Mouse (Mus musculus): ENCODE results near the gene Drd3. TPM values are rescaled to one million over a fixed set of nuclear protein-coding genes. Genes with fewer than 3 reads are reported as not detected.

The Drd3 gene
- polyA plus RNA-seq, 1 experiment from 2014 or later: not detected

- ATAC-seq (ENCODE audit: low FRiP score) (no peak), DNase-seq (ENCODE audit: low spot score) (no peak)
- no peak overlapping the region for H3K4me2 ChIP-seq (replicated peaks; ENCODE audit: low read depth, low read length)
- no peaks in the 10 kb centered on the region for H3K4me1 ChIP-seq (replicated peaks; ENCODE audit: control insufficient read depth, insufficient read depth, low read length)
- no peaks in the 10 kb centered on the region for H3K27me3 ChIP-seq (ENCODE audit: control insufficient read depth, insufficient read depth, low read length)
- 88% methylated on average over 8 of the region's 8 CpGs for WGBS
- no peak overlapping the region for H3K9ac ChIP-seq (ENCODE audit: low read depth, low read length)
- H3K9me3 ChIP-seq (ENCODE audit: control insufficient read depth, low read length): no peaks in the 10 kb centered on the region
- H3K36me3 ChIP-seq (ENCODE audit: control insufficient read depth, insufficient read depth, low read length): no peaks in the 10 kb centered on the region
- H3K27ac ChIP-seq (ENCODE audit: low read depth, low read length): no peak overlapping the region
- H3K4me3 ChIP-seq (ENCODE audit: low read depth, low read length): no peak overlapping the region
Observed at GRCm38 (mm10) chr16:43729506-43730221, 24.2 kb upstream of the Drd3 start.

GRCm38 (mm10) chr16:43730281-43730680, 23.5 kb upstream of the Drd3 start:
- ATAC-seq (ENCODE audit: low FRiP score) (no peak), DNase-seq (ENCODE audit: low spot score) (no peak)
- Histone ChIP-seq H3K4me3 (ENCODE audit: low read depth, low read length) (no peak overlapping the region), H3K9ac (ENCODE audit: low read depth, low read length) (no peak overlapping the region), H3K4me2 (replicated peaks; ENCODE audit: low read depth, low read length) (no peak overlapping the region), H3K4me1 (replicated peaks; ENCODE audit: control insufficient read depth, insufficient read depth, low read length) (no peaks in the 10 kb centered on the region), H3K9me3 (ENCODE audit: control insufficient read depth, low read length) (no peaks in the 10 kb centered on the region), H3K27me3 (ENCODE audit: control insufficient read depth, insufficient read depth, low read length) (no peaks in the 10 kb centered on the region), H3K27ac (ENCODE audit: low read depth, low read length) (no peak overlapping the region), H3K36me3 (ENCODE audit: control insufficient read depth, insufficient read depth, low read length) (no peaks in the 10 kb centered on the region)
- WGBS: 86% methylated on average over 4 of the region's 4 CpGs

- no peak overlapping the region for H3K4me2 ChIP-seq (replicated peaks; ENCODE audit: low read depth, low read length)
- H3K27me3 ChIP-seq (ENCODE audit: control insufficient read depth, insufficient read depth, low read length): no peaks in the 10 kb centered on the region
- H3K27ac ChIP-seq (ENCODE audit: low read depth, low read length): no peak overlapping the region
- H3K9me3 ChIP-seq (ENCODE audit: control insufficient read depth, low read length): no peaks in the 10 kb centered on the region
- H3K4me3 ChIP-seq (ENCODE audit: low read depth, low read length): no peak overlapping the region
- H3K4me1 ChIP-seq (replicated peaks; ENCODE audit: control insufficient read depth, insufficient read depth, low read length): no peaks in the 10 kb centered on the region
- WGBS: 94% methylated on average over 10 of the region's 10 CpGs
- DNase-seq (ENCODE audit: low spot score) (no peak), ATAC-seq (ENCODE audit: low FRiP score) (no peak)
- H3K9ac ChIP-seq (ENCODE audit: low read depth, low read length): no peak overlapping the region
- no peaks in the 10 kb centered on the region for H3K36me3 ChIP-seq (ENCODE audit: control insufficient read depth, insufficient read depth, low read length)
Observed at GRCm38 (mm10) chr16:43732496-43732895, 21.3 kb upstream of the Drd3 start.

GRCm38 (mm10) chr16:43732900-43733299, 20.9 kb upstream of the Drd3 start:
- no peaks in the 10 kb centered on the region for H3K4me1 ChIP-seq (replicated peaks; ENCODE audit: control insufficient read depth, insufficient read depth, low read length)
- no peak overlapping the region for H3K4me2 ChIP-seq (replicated peaks; ENCODE audit: low read depth, low read length)
- no peaks in the 10 kb centered on the region for H3K36me3 ChIP-seq (ENCODE audit: control insufficient read depth, insufficient read depth, low read length)
- ATAC-seq (ENCODE audit: low FRiP score): no peak
- no peak for DNase-seq (ENCODE audit: low spot score)
- no peak overlapping the region for H3K9ac ChIP-seq (ENCODE audit: low read depth, low read length)
- no peak overlapping the region for H3K4me3 ChIP-seq (ENCODE audit: low read depth, low read length)
- H3K9me3 ChIP-seq (ENCODE audit: control insufficient read depth, low read length): no peaks in the 10 kb centered on the region
- WGBS: 91% methylated on average over 5 of the region's 5 CpGs
- no peak overlapping the region for H3K27ac ChIP-seq (ENCODE audit: low read depth, low read length)
- no peaks in the 10 kb centered on the region for H3K27me3 ChIP-seq (ENCODE audit: control insufficient read depth, insufficient read depth, low read length)

- ATAC-seq (ENCODE audit: low FRiP score) (no peak), DNase-seq (ENCODE audit: low spot score) (no peak)
Observed at GRCm38 (mm10) chr16:43737933-43738332, 15.9 kb upstream of the Drd3 start.

GRCm38 (mm10) chr16:43740936-43741335, 12.9 kb upstream of the Drd3 start:
- no peak overlapping the region for H3K9ac ChIP-seq (ENCODE audit: low read depth, low read length)
- no peaks in the 10 kb centered on the region for H3K27me3 ChIP-seq (ENCODE audit: control insufficient read depth, insufficient read depth, low read length)
- no peaks in the 10 kb centered on the region for H3K9me3 ChIP-seq (ENCODE audit: control insufficient read depth, low read length)
- H3K4me1 ChIP-seq (replicated peaks; ENCODE audit: control insufficient read depth, insufficient read depth, low read length): no peaks in the 10 kb centered on the region
- ATAC-seq (ENCODE audit: low FRiP score) (no peak), DNase-seq (ENCODE audit: low spot score) (no peak)
- 80% methylated on average over 2 of the region's 2 CpGs for WGBS
- H3K4me3 ChIP-seq (ENCODE audit: low read depth, low read length): no peak overlapping the region
- no peak overlapping the region for H3K27ac ChIP-seq (ENCODE audit: low read depth, low read length)
- H3K4me2 ChIP-seq (replicated peaks; ENCODE audit: low read depth, low read length): no peak overlapping the region
- H3K36me3 ChIP-seq (ENCODE audit: control insufficient read depth, insufficient read depth, low read length): no peaks in the 10 kb centered on the region

More at GRCm38 (mm10) chr16:43737933-43738332, 15.9 kb upstream of the Drd3 start:
- Histone ChIP-seq H3K27ac (ENCODE audit: low read depth, low read length) (no peak overlapping the region), H3K9ac (ENCODE audit: low read depth, low read length) (no peak overlapping the region), H3K9me3 (ENCODE audit: control insufficient read depth, low read length) (no peaks in the 10 kb centered on the region), H3K36me3 (ENCODE audit: control insufficient read depth, insufficient read depth, low read length) (no peaks in the 10 kb centered on the region), H3K4me2 (replicated peaks; ENCODE audit: low read depth, low read length) (no peak overlapping the region), H3K4me3 (ENCODE audit: low read depth, low read length) (no peak overlapping the region), H3K27me3 (ENCODE audit: control insufficient read depth, insufficient read depth, low read length) (no peaks in the 10 kb centered on the region), H3K4me1 (replicated peaks; ENCODE audit: control insufficient read depth, insufficient read depth, low read length) (no peaks in the 10 kb centered on the region)
- WGBS: 85% methylated on average over 4 of the region's 4 CpGs

GRCm38 (mm10) chr16:43748424-43748823, 5.4 kb upstream of the Drd3 start:
- Histone ChIP-seq H3K9me3 (ENCODE audit: control insufficient read depth, low read length) (no peaks in the 10 kb centered on the region), H3K9ac (ENCODE audit: low read depth, low read length) (no peak overlapping the region), H3K4me3 (ENCODE audit: low read depth, low read length) (no peak overlapping the region), H3K4me2 (replicated peaks; ENCODE audit: low read depth, low read length) (no peak overlapping the region), H3K4me1 (replicated peaks; ENCODE audit: control insufficient read depth, insufficient read depth, low read length) (no peaks in the 10 kb centered on the region), H3K36me3 (ENCODE audit: control insufficient read depth, insufficient read depth, low read length) (no peaks in the 10 kb centered on the region), H3K27me3 (ENCODE audit: control insufficient read depth, insufficient read depth, low read length) (no peaks in the 10 kb centered on the region), H3K27ac (ENCODE audit: low read depth, low read length) (no peak overlapping the region)
- DNase-seq (ENCODE audit: low spot score): no peak
- ATAC-seq (ENCODE audit: low FRiP score): no peak
- 89% methylated on average over 2 of the region's 2 CpGs for WGBS

GRCm38 (mm10) chr16:43752900-43753299, 926 bp upstream of the Drd3 start:
- no peak for ATAC-seq (ENCODE audit: low FRiP score)
- no peaks in the 10 kb centered on the region for H3K4me1 ChIP-seq (replicated peaks; ENCODE audit: control insufficient read depth, insufficient read depth, low read length)
- no peak for DNase-seq (ENCODE audit: low spot score)
- no peaks in the 10 kb centered on the region for H3K36me3 ChIP-seq (ENCODE audit: control insufficient read depth, insufficient read depth, low read length)
- H3K4me3 ChIP-seq (ENCODE audit: low read depth, low read length): no peak overlapping the region
- no peaks in the 10 kb centered on the region for H3K27me3 ChIP-seq (ENCODE audit: control insufficient read depth, insufficient read depth, low read length)
- no peak overlapping the region for H3K9ac ChIP-seq (ENCODE audit: low read depth, low read length)
- no peak overlapping the region for H3K27ac ChIP-seq (ENCODE audit: low read depth, low read length)
- no peak overlapping the region for H3K4me2 ChIP-seq (replicated peaks; ENCODE audit: low read depth, low read length)
- no peaks in the 10 kb centered on the region for H3K9me3 ChIP-seq (ENCODE audit: control insufficient read depth, low read length)
- WGBS: 88% methylated on average over 8 of the region's 8 CpGs

GRCm38 (mm10) chr16:43772358-43772757, 18.5 kb downstream of the Drd3 start:
- Histone ChIP-seq H3K4me2 (replicated peaks; ENCODE audit: low read depth, low read length) (no peak overlapping the region), H3K9me3 (ENCODE audit: control insufficient read depth, low read length) (no peaks in the 10 kb centered on the region), H3K36me3 (ENCODE audit: control insufficient read depth, insufficient read depth, low read length) (no peaks in the 10 kb centered on the region), H3K4me3 (ENCODE audit: low read depth, low read length) (no peak overlapping the region), H3K4me1 (replicated peaks; ENCODE audit: control insufficient read depth, insufficient read depth, low read length) (no peaks in the 10 kb centered on the region), H3K9ac (ENCODE audit: low read depth, low read length) (no peak overlapping the region), H3K27ac (ENCODE audit: low read depth, low read length) (no peak overlapping the region), H3K27me3 (ENCODE audit: control insufficient read depth, insufficient read depth, low read length) (no peaks in the 10 kb centered on the region)
- WGBS: 94% methylated on average over 3 of the region's 3 CpGs
- DNase-seq (ENCODE audit: low spot score) (no peak), ATAC-seq (ENCODE audit: low FRiP score) (no peak)

All from hindbrain, embryonic 11.5 days (tissue).